Mouse (Mus musculus): ENCODE data around the gene Kifc5b. TPM values are rescaled to one million over a fixed set of nuclear protein-coding genes. Genes with fewer than 3 reads are reported as not detected.

Gene Kifc5b
- polyA plus RNA-seq, 2 experiments: 2.7 to 13.8 TPM

DNA sequence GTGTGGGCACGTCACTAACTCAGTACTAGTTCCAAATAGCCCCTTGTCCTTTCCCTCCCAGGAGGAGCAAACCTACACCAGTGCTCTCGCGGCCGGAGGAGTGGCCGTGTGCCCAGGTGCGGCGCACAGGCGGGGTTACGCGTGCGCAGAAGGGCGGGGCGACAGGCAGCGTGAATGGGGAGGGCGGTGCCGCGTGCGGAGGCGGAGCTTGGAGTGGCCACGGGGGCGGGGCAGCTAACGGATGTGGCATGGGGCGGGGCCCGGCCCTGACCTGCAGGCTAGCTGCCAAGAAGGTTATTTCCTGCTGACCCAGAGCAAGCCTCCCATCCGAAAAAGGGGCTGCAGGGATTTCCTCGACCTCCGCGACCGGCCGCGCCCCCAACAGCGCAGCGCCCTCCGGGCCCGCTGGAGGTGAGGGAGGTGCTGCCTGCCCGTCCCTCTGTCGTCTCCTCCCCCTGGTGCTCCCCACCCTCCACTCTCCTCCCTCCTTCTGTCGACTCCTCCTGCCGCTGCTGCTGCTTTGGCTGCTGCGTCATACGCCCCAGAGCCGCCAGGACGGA lies 16.0 kb downstream of the Kifc5b start, which contains the start of gene Phf1:
TSS of gene Phf1 (plus strand) at position 214 of the 560 bp plus-strand sequence.
- Histone ChIP-seq H3K9me3 (ENCODE audit: control insufficient read depth, low read length) (no peaks in the 10 kb centered on the region), H3K36me3 (replicated peaks; ENCODE audit: control insufficient read depth, insufficient read depth, low read depth) (peaks cover 28% of the 10 kb centered on the region), H3K4me3 (ENCODE audit: insufficient read depth in 1 of 2, low read depth in 2 of 2, low read length in 2 of 2) (peak within 1 kb of the TSS; percentile 64 to 67), H3K27ac (peak within 1 kb of the TSS; percentile 20), H3K9ac (replicated peaks) (peak within 1 kb of the TSS; percentile 66), H3K4me2 (ENCODE audit: low read depth) (peak within 1 kb of the TSS; percentile 94), H3K4me1 (replicated peaks; ENCODE audit: control insufficient read depth in 2 of 2, insufficient read depth in 2 of 2, low read length in 1 of 2) (peaks cover 8% of the 10 kb centered on the region in 2 experiments; a peak in 3 of 4 replicates), H3K27me3 (ENCODE audit: control insufficient read depth, insufficient read depth, low read length) (no peaks in the 10 kb centered on the region)
- DNase-seq (ENCODE audit: low read depth in 3 of 3, low spot score in 3 of 3): peak; percentile 80 to 85 (median 82)
- under 1% methylated on average over 43 of the region's 43 CpGs for WGBS (ENCODE audit: insufficient replicate concordance)
- peak; percentile 92 for ATAC-seq (ENCODE audit: insufficient read depth)
- TF ChIP-seq CTCF (IDR thresholded peaks at IDR 0.05; ENCODE audit: low read depth) (no peak; the same call in 1 of the 2 replicates), EP300 (IDR thresholded peaks at IDR 0.05; ENCODE audit: low read depth) (no peak)

GRCm38 (mm10) chr17:26933419-26933818 lies 16.5 kb downstream of the Kifc5b start:
- Histone ChIP-seq H3K27ac (peak overlapping the region; percentile 18; the same call in 1 of the 2 replicates), H3K36me3 (replicated peaks; ENCODE audit: control insufficient read depth, insufficient read depth, low read depth) (peaks cover 25% of the 10 kb centered on the region), H3K9me3 (ENCODE audit: control insufficient read depth, low read length) (no peaks in the 10 kb centered on the region), H3K9ac (replicated peaks) (peak overlapping the region; percentile 66), H3K4me2 (ENCODE audit: low read depth) (peak overlapping the region; percentile 94), H3K27me3 (ENCODE audit: control insufficient read depth, insufficient read depth, low read length) (no peaks in the 10 kb centered on the region), H3K4me3 (ENCODE audit: insufficient read depth in 1 of 2, low read depth in 2 of 2, low read length in 2 of 2) (peak overlapping the region; percentile 64 to 67), H3K4me1 (replicated peaks; ENCODE audit: control insufficient read depth in 2 of 2, insufficient read depth in 2 of 2, low read length in 1 of 2) (peaks cover 11 to 12% of the 10 kb centered on the region in 2 experiments; a peak in 3 of 4 replicates)
- DNase-seq (ENCODE audit: low read depth in 3 of 3, low spot score in 3 of 3) (no peak), ATAC-seq (ENCODE audit: insufficient read depth) (peak; percentile 2; the same call in 1 of the 2 replicates)
- WGBS (ENCODE audit: insufficient replicate concordance): 5% methylated on average over 13 of the region's 13 CpGs
- TF ChIP-seq CTCF (IDR thresholded peaks at IDR 0.05; ENCODE audit: low read depth) (no peak; the same call in 1 of the 2 replicates), EP300 (IDR thresholded peaks at IDR 0.05; ENCODE audit: low read depth) (no peak)

DNA sequence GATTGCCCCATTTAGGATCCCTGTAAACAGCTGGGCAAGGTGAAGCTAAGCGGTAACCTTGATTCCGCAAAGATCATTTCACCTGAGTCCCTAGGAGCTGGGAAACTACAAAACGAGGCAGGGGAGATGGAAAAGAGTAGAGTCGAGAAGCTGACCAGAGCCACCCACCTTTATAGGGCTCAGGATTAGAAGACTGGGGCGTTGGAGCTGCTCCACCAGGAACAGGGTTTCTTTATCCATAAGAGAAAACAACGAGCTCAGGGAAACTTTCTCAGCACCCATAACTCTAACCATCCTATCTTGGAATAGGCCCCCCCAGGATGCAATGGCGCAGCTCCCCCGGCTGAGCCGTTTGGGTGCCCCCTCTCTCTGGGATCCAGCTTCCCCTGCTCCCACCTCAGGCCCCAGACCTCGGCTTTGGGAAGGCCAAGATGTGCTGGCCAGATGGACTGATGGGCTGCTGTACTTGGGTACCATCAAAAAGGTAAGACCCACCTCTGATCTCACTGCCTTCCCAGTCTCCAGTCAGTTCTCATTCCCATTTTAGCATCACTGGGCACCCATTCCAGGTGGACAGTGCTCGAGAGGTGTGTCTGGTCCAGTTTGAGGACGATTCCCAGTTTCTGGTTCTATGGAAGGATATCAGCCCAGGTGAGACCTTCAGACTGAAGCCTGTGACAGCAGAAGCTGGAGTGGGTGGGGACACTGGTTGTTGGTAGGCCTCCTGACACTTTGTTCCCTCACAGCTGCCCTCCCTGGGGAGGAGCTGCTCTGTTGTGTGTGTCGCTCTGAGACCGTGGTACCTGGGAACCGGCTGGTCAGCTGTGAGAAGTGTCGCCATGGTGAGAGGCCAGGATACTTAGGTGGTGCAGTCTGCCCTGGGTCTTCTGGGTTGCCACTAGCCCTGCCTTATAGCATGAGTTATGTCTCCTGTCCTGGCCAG lies 17.3 kb downstream of the Kifc5b start:
- no peak for TF ChIP-seq EP300 (IDR thresholded peaks at IDR 0.05; ENCODE audit: low read depth)
- TF ChIP-seq CTCF (IDR thresholded peaks at IDR 0.05; ENCODE audit: low read depth): no peak
- H3K9ac ChIP-seq (replicated peaks): no peak overlapping the region
- no peak for ATAC-seq (ENCODE audit: insufficient read depth)
- DNase-seq (ENCODE audit: low read depth in 3 of 3, low spot score in 3 of 3): no peak
- 73% methylated on average over 16 of the region's 16 CpGs for WGBS (ENCODE audit: insufficient replicate concordance)
- H3K36me3 ChIP-seq (replicated peaks; ENCODE audit: control insufficient read depth, insufficient read depth, low read depth): peaks cover 19% of the 10 kb centered on the region
- H3K27me3 ChIP-seq (ENCODE audit: control insufficient read depth, insufficient read depth, low read length): no peaks in the 10 kb centered on the region
- H3K4me2 ChIP-seq (ENCODE audit: low read depth): peak overlapping the region; percentile 94
- no peak overlapping the region for H3K27ac ChIP-seq
- peaks cover 11 to 12% of the 10 kb centered on the region in 2 experiments; a peak in 3 of 4 replicates for H3K4me1 ChIP-seq (replicated peaks; ENCODE audit: control insufficient read depth in 2 of 2, insufficient read depth in 2 of 2, low read length in 1 of 2)
- peak overlapping the region in 1 of 2 experiments; percentile 67; a peak in 2 of 4 replicates for H3K4me3 ChIP-seq (ENCODE audit: insufficient read depth in 1 of 2, low read depth in 2 of 2, low read length in 2 of 2)
- H3K9me3 ChIP-seq (ENCODE audit: control insufficient read depth, low read length): no peaks in the 10 kb centered on the region

GRCm38 (mm10) chr17:26935027-26935426 lies 18.1 kb downstream of the Kifc5b start:
- peaks cover 15% of the 10 kb centered on the region for H3K36me3 ChIP-seq (replicated peaks; ENCODE audit: control insufficient read depth, insufficient read depth, low read depth)
- peaks cover 13% of the 10 kb centered on the region in 2 experiments for H3K4me1 ChIP-seq (replicated peaks; ENCODE audit: control insufficient read depth in 2 of 2, insufficient read depth in 2 of 2, low read length in 1 of 2)
- H3K27ac ChIP-seq: no peak overlapping the region
- no peak overlapping the region for H3K4me2 ChIP-seq (ENCODE audit: low read depth)
- 75% methylated on average over 9 of the region's 9 CpGs for WGBS (ENCODE audit: insufficient replicate concordance)
- H3K9me3 ChIP-seq (ENCODE audit: control insufficient read depth, low read length): no peaks in the 10 kb centered on the region
- no peaks in the 10 kb centered on the region for H3K27me3 ChIP-seq (ENCODE audit: control insufficient read depth, insufficient read depth, low read length)
- no peak overlapping the region for H3K9ac ChIP-seq (replicated peaks)
- ATAC-seq (ENCODE audit: insufficient read depth): no peak
- DNase-seq (ENCODE audit: low read depth in 3 of 3, low spot score in 3 of 3): no peak
- TF ChIP-seq EP300 (IDR thresholded peaks at IDR 0.05; ENCODE audit: low read depth) (no peak), CTCF (IDR thresholded peaks at IDR 0.05; ENCODE audit: low read depth) (no peak)
- no peak overlapping the region for H3K4me3 ChIP-seq (ENCODE audit: insufficient read depth in 1 of 2, low read depth in 2 of 2, low read length in 2 of 2)

GRCm38 (mm10) chr17:26936453-26936852 lies 19.6 kb downstream of the Kifc5b start:
- H3K9ac ChIP-seq (replicated peaks): no peak overlapping the region
- TF ChIP-seq EP300 (IDR thresholded peaks at IDR 0.05; ENCODE audit: low read depth) (no peak), CTCF (IDR thresholded peaks at IDR 0.05; ENCODE audit: low read depth) (no peak)
- no peak for DNase-seq (ENCODE audit: low read depth in 3 of 3, low spot score in 3 of 3)
- WGBS (ENCODE audit: insufficient replicate concordance): 80% methylated on average over 12 of the region's 12 CpGs
- no peak for ATAC-seq (ENCODE audit: insufficient read depth)
- no peak overlapping the region for H3K27ac ChIP-seq
- H3K36me3 ChIP-seq (replicated peaks; ENCODE audit: control insufficient read depth, insufficient read depth, low read depth): peaks cover 7% of the 10 kb centered on the region
- no peak overlapping the region for H3K4me2 ChIP-seq (ENCODE audit: low read depth)
- H3K9me3 ChIP-seq (ENCODE audit: control insufficient read depth, low read length): no peaks in the 10 kb centered on the region
- H3K27me3 ChIP-seq (ENCODE audit: control insufficient read depth, insufficient read depth, low read length): no peaks in the 10 kb centered on the region
- H3K4me1 ChIP-seq (replicated peaks; ENCODE audit: control insufficient read depth in 2 of 2, insufficient read depth in 2 of 2, low read length in 1 of 2): peaks cover 21 to 23% of the 10 kb centered on the region in 2 experiments
- H3K4me3 ChIP-seq (ENCODE audit: insufficient read depth in 1 of 2, low read depth in 2 of 2, low read length in 2 of 2): no peak overlapping the region

Measured in liver, embryonic 14.5 days (tissue).